Mouse (Mus musculus): ENCODE measurements around the gene Engase. TPM values are rescaled to one million over a fixed set of nuclear protein-coding genes. Genes with fewer than 3 reads are reported as not detected.

Engase gene
- total and polyA plus RNA-seq, 2 experiments from 2014 or later, result 5.3 to 13.6 TPM

- H3K4me2 ChIP-seq (ENCODE audit: low read depth, low read length, poor library complexity, severe bottlenecking), result no peak overlapping the region
- DNase-seq (ENCODE audit: low spot score) (no peak), ATAC-seq (ENCODE audit: low FRiP score) (no peak)
- H3K27me3 ChIP-seq (ENCODE audit: insufficient read depth, low read length), result no peaks in the 10 kb centered on the region
- H3K4me1 ChIP-seq (ENCODE audit: insufficient read depth, low read length), result peaks cover 7% of the 10 kb centered on the region; the same call in 1 of the 2 replicates
- H3K4me3 ChIP-seq (ENCODE audit: low read depth, low read length), result no peak overlapping the region
- H3K36me3 ChIP-seq (ENCODE audit: insufficient read depth, low read length), result no peaks in the 10 kb centered on the region
- H3K9me3 ChIP-seq (ENCODE audit: low read length), result no peaks in the 10 kb centered on the region
- H3K27ac ChIP-seq (ENCODE audit: low read depth, low read length), result no peak overlapping the region
- 69% methylated on average over 2 of the region's 2 CpGs for WGBS
- H3K9ac ChIP-seq (replicated peaks; ENCODE audit: low read length, poor library complexity, severe bottlenecking), result no peak overlapping the region
- no peak for TF ChIP-seq CTCF (IDR thresholded peaks at IDR 0.05)
Observed at GRCm38 (mm10) chr11:118520932-118521331, 44.3 kb downstream of the Engase start.

- H3K9me3 ChIP-seq (ENCODE audit: low read length), result no peaks in the 10 kb centered on the region
- H3K9ac ChIP-seq (replicated peaks; ENCODE audit: low read length, poor library complexity, severe bottlenecking), result no peak overlapping the region
- TF ChIP-seq CTCF (IDR thresholded peaks at IDR 0.05), result no peak
- 87% methylated on average over 4 of the region's 4 CpGs for WGBS
- ATAC-seq (ENCODE audit: low FRiP score), result no peak
- H3K4me1 ChIP-seq (ENCODE audit: insufficient read depth, low read length), result peaks cover 11% of the 10 kb centered on the region; the same call in 1 of the 2 replicates
- no peak for DNase-seq (ENCODE audit: low spot score)
- H3K27ac ChIP-seq (ENCODE audit: low read depth, low read length), result no peak overlapping the region
- H3K27me3 ChIP-seq (ENCODE audit: insufficient read depth, low read length), result no peaks in the 10 kb centered on the region
- no peak overlapping the region for H3K4me3 ChIP-seq (ENCODE audit: low read depth, low read length)
- H3K36me3 ChIP-seq (ENCODE audit: insufficient read depth, low read length), result no peaks in the 10 kb centered on the region
- no peak overlapping the region for H3K4me2 ChIP-seq (ENCODE audit: low read depth, low read length, poor library complexity, severe bottlenecking)
Observed at GRCm38 (mm10) chr11:118523496-118524145, 47.0 kb downstream of the Engase start.

DNA sequence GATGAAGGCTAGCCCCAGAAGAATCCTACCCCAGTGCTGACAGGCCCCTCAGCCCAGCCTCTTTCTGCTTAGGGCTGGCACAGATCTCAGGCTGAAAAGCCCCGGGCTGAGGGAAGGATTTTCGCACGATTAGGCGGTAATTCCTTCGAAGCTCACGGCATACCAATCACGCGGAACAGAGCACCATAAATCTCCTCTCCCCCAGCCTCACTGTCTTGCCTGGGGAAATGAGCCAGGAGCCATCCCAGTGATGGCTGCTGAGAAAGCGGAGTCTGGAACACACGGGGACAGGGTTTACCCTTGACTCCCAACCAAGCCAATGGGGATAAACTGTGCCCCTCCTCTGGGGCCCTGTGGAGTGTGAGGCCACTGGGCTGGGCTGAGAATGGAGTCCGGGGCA is 48.4 kb downstream of the Engase start:
- Histone ChIP-seq H3K27ac (ENCODE audit: low read depth, low read length) (peak overlapping the region; percentile 73), H3K36me3 (ENCODE audit: insufficient read depth, low read length) (no peaks in the 10 kb centered on the region), H3K9ac (replicated peaks; ENCODE audit: low read length, poor library complexity, severe bottlenecking) (no peak overlapping the region), H3K4me2 (ENCODE audit: low read depth, low read length, poor library complexity, severe bottlenecking) (no peak overlapping the region), H3K4me1 (ENCODE audit: insufficient read depth, low read length) (peaks cover 8% of the 10 kb centered on the region; the same call in 1 of the 2 replicates), H3K4me3 (ENCODE audit: low read depth, low read length) (no peak overlapping the region), H3K9me3 (ENCODE audit: low read length) (no peaks in the 10 kb centered on the region), H3K27me3 (ENCODE audit: insufficient read depth, low read length) (no peaks in the 10 kb centered on the region)
- 23% methylated on average over 11 of the region's 11 CpGs for WGBS
- TF ChIP-seq CTCF (IDR thresholded peaks at IDR 0.05), result no peak
- no peak for ATAC-seq (ENCODE audit: low FRiP score)
- DNase-seq (ENCODE audit: low spot score), result peak; percentile 60

GRCm38 (mm10) chr11:118528761-118529160 is 52.1 kb downstream of the Engase start:
- H3K9me3 ChIP-seq (ENCODE audit: low read length), result no peaks in the 10 kb centered on the region
- DNase-seq (ENCODE audit: low spot score), result no peak
- 92% methylated on average over 9 of the region's 9 CpGs for WGBS
- TF ChIP-seq CTCF (IDR thresholded peaks at IDR 0.05), result no peak
- H3K27ac ChIP-seq (ENCODE audit: low read depth, low read length), result no peak overlapping the region
- H3K4me2 ChIP-seq (ENCODE audit: low read depth, low read length, poor library complexity, severe bottlenecking), result no peak overlapping the region
- no peak overlapping the region for H3K4me3 ChIP-seq (ENCODE audit: low read depth, low read length)
- H3K9ac ChIP-seq (replicated peaks; ENCODE audit: low read length, poor library complexity, severe bottlenecking), result no peak overlapping the region
- no peaks in the 10 kb centered on the region for H3K27me3 ChIP-seq (ENCODE audit: insufficient read depth, low read length)
- H3K36me3 ChIP-seq (ENCODE audit: insufficient read depth, low read length), result no peaks in the 10 kb centered on the region
- no peak for ATAC-seq (ENCODE audit: low FRiP score)
- peaks cover 15% of the 10 kb centered on the region; the same call in 1 of the 2 replicates for H3K4me1 ChIP-seq (ENCODE audit: insufficient read depth, low read length)

DNA sequence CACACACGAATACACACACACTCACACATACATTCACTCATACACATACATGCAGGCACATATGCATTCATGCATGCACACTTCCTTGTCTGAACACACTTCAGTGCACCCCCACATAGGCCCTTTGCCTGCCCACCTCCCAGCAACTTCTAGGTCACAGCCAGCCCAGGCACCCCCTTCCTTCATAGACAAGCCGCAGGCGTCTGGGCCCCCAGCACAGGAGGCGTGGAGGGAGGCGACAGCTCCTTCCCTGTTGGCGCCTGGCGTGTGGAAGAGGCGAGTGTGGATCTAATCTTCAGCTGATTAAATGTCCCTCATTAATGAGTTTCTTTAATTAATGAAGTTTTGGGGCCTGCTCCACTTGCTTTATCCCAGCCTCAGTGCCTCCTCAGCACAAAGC is 53.7 kb downstream of the Engase start:
- Histone ChIP-seq H3K4me2 (ENCODE audit: low read depth, low read length, poor library complexity, severe bottlenecking) (no peak overlapping the region), H3K27ac (ENCODE audit: low read depth, low read length) (no peak overlapping the region), H3K27me3 (ENCODE audit: insufficient read depth, low read length) (no peaks in the 10 kb centered on the region), H3K9ac (replicated peaks; ENCODE audit: low read length, poor library complexity, severe bottlenecking) (no peak overlapping the region), H3K4me1 (ENCODE audit: insufficient read depth, low read length) (peaks cover 15% of the 10 kb centered on the region; the same call in 1 of the 2 replicates), H3K36me3 (ENCODE audit: insufficient read depth, low read length) (no peaks in the 10 kb centered on the region), H3K4me3 (ENCODE audit: low read depth, low read length) (no peak overlapping the region), H3K9me3 (ENCODE audit: low read length) (no peaks in the 10 kb centered on the region)
- no peak for TF ChIP-seq CTCF (IDR thresholded peaks at IDR 0.05)
- ATAC-seq (ENCODE audit: low FRiP score) (no peak), DNase-seq (ENCODE audit: low spot score) (no peak)
- 75% methylated on average over 8 of the region's 8 CpGs for WGBS

DNA sequence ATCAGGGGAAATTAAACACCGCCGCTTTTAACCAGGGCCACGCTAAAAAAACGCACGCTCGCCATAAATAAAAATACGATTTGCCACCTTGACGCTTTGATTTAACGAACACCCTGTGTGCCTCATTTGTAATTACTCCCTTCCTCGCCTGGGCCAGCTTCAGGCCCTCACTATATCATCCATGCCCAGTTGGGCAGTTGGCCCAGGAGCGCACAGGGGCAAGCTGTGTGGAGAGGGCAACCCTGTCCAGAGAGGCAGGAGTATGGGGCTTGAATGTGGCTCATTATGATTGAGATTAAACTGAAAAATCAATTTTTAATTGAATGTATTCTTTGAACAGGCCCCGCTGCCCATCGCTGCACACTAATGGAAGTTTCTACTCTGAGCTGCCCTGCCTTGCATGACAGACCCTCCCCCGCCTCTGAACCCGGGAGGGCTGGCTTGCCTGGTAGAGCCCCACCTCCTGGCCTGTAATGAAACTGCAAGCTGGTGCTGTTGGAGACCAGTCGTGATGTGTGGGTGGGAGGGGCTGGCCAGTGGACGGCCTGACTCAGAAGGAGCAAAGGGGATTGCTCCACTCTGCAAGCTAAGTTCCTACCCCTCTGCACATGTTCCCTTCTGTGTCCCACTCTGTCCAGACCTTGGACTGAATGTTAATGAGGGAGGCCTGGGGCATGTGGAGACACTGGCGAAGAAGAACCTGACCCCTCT is 57.9 kb downstream of the Engase start:
- peak; percentile 78 for TF ChIP-seq CTCF (IDR thresholded peaks at IDR 0.05)

More for the DNA sequence above, 57.9 kb downstream of the Engase start:
- Histone ChIP-seq H3K27me3 (ENCODE audit: insufficient read depth, low read length) (no peaks in the 10 kb centered on the region), H3K4me1 (ENCODE audit: insufficient read depth, low read length) (peaks cover 7% of the 10 kb centered on the region; the same call in 1 of the 2 replicates), H3K4me3 (ENCODE audit: low read depth, low read length) (no peak overlapping the region), H3K36me3 (ENCODE audit: insufficient read depth, low read length) (no peaks in the 10 kb centered on the region), H3K9me3 (ENCODE audit: low read length) (no peaks in the 10 kb centered on the region), H3K4me2 (ENCODE audit: low read depth, low read length, poor library complexity, severe bottlenecking) (no peak overlapping the region), H3K27ac (ENCODE audit: low read depth, low read length) (no peak overlapping the region), H3K9ac (replicated peaks; ENCODE audit: low read length, poor library complexity, severe bottlenecking) (no peak overlapping the region)
- peak; percentile 57; the same call in 1 of the 2 replicates for ATAC-seq (ENCODE audit: low FRiP score)
- DNase-seq (ENCODE audit: low spot score), result peak; percentile 68
- 33% methylated on average over 18 of the region's 18 CpGs for WGBS
